Mouse (Mus musculus): ENCODE results near the gene Gadd45b.

DNA sequence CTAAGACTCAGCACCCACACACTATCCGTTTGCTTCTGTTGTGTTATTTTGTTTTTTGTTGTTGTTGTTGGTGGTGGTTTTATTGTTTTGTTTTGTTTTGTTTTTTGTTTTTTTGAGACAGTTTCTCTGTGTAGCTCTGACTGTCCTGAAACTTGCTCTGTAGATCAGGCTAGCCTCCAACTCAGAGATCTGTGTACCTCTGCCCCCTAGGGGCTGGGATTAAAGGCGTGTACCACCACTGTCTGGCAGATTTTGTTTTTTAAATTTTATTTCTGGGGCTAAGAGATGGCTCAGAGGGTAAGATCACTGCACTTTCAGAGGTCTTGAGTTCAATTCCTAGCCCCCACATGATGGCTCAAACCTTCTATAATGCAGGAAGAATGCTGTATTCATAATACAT, 49.0 kb upstream of the Gadd45b start:
- TF ChIP-seq CTCF (IDR thresholded peaks at IDR 0.05; ENCODE audit: low read depth) (no peak), EP300 (optimal IDR thresholded peaks at IDR 0.05) (no peak)

Data from stomach, postnatal 0 days (tissue).